Mouse (Mus musculus) stomach, embryonic 14.5 days (tissue): Measurements from ENCODE around the gene Cux1. TPM values are rescaled to one million over a fixed set of nuclear protein-coding genes. Genes with fewer than 3 reads are reported as not detected.

ENCODE experiments used
- ATAC-seq: fragments of 200-750 bp; cut with Nextera tagmentation; 2 replicates; pipeline ENCODE4 v1.8.0; 2017; ENCODE audit warnings: low read depth, moderate TSS enrichment; ENCODE audit not compliant: insufficient number of reproducible peaks, insufficient read depth, low FRiP score
- H3K27ac ChIP-seq: fragments of 300-500 bp; sonication (generic); 2 replicates; pipeline ENCODE4 v1.5.1; 2014; ENCODE audit warnings: mild to moderate bottlenecking, low read length, moderate library complexity, mixed read lengths
- H3K27me3 ChIP-seq: fragments of 300-500 bp; sonication (generic); 2 replicates; pipeline ENCODE4 v1.6.1; 2014; ENCODE audit warnings: low read length, control low read depth, mixed read lengths; ENCODE audit not compliant: control insufficient read depth, insufficient read depth
- H3K36me3 ChIP-seq: fragments of 300-500 bp; sonication (generic); 2 replicates; pipeline ENCODE4 v1.6.1; 2014; ENCODE audit warnings: mild to moderate bottlenecking, control low read depth, low read length, moderate library complexity, mixed read lengths; ENCODE audit not compliant: control insufficient read depth, insufficient read depth
- H3K4me1 ChIP-seq: fragments of 300-500 bp; sonication (generic); 2 replicates; pipeline ENCODE4 v1.6.1; 2014; ENCODE audit warnings: low read length, control low read depth, mixed read lengths; ENCODE audit not compliant: control insufficient read depth, insufficient read depth
- H3K4me2 ChIP-seq: fragments of 300-500 bp; sonication (generic); replicated peaks from 2 replicates; pipeline ENCODE4 v1.6.1; 2014; ENCODE audit warnings: low read depth, low read length, control low read depth
- H3K4me3 ChIP-seq: fragments of 300-500 bp; sonication (generic); 2 replicates; pipeline ENCODE4 v1.5.1; 2014; ENCODE audit warnings: low read depth, low read length, control low read depth
- H3K9ac ChIP-seq: fragments of 300-500 bp; sonication (generic); replicated peaks from 2 replicates; pipeline ENCODE4 v1.6.1; 2014; ENCODE audit warnings: low read depth, mild to moderate bottlenecking, control low read depth, low read length, moderate library complexity, mixed read lengths
- H3K9me3 ChIP-seq: fragments of 300-500 bp; sonication (generic); 2 replicates; pipeline ENCODE4 v1.6.1; 2016; ENCODE audit warnings: low read depth, low read length, control low read depth; ENCODE audit not compliant: control insufficient read depth
- WGBS: fragments of 180-500 bp; shearing (Covaris S2); extraction: QIAGEN DNeasy Blood & Tissue Kit; methylation state at CpG from one replicate; pipeline ENCODE4 v1.1.7; 2014; 5-methylcytosine and 5-hydroxymethylcytosine counted together
- polyA plus RNA-seq: library from polyadenylated mRNA; unstranded; fragments of >200 nt; fragmentation: Nextera tagmentation; extraction: Ambion mirVana; gene quantifications from 2 replicates; pipeline ENCODE4 v1.2.1, GENCODE M21; 2014

The Cux1 gene
- polyA plus RNA-seq, 1 experiment from 2014 or later = 92.8 TPM

DNA sequence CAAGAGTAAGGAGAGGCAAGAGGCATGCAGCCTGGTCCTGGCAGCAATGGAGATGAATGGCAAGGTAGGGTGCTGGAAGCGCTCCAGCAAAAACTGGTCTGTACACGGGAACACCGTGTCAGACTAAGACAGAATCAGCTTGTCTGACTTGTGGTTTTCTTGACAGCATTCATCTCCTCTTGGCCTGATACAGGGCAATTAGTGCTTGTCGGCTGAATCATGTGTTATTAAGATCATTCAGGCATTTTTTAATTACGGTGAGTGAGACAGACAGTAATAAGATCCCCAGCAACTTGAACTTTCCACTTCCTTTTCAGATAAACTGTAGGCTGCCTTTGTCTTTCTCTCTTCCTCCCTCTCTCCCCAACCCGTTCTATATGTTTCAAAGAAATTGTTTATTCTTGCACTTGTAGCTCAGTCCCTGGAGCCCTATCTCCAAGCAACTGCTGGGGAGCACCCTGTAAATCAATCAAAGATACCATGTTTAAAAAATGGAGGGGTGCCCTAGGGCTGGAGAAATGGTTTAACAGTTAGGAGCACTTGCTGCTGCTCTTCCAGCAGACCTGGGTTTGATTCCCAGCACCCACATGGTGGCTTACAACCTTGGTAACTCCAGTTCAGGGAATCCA lies 53.1 kb downstream of the Cux1 start:
- no peak overlapping the region for H3K9ac ChIP-seq
- H3K4me2 ChIP-seq = no peak overlapping the region
- H3K9me3 ChIP-seq = no peaks in the 10 kb centered on the region
- no peak overlapping the region for H3K4me3 ChIP-seq
- H3K36me3 ChIP-seq = no peaks in the 10 kb centered on the region
- no peaks in the 10 kb centered on the region for H3K27me3 ChIP-seq
- no peak for ATAC-seq
- WGBS = 36% methylated on average over 6 of the region's 6 CpGs
- H3K4me1 ChIP-seq = peaks cover 13% of the 10 kb centered on the region
- no peak overlapping the region for H3K27ac ChIP-seq

DNA sequence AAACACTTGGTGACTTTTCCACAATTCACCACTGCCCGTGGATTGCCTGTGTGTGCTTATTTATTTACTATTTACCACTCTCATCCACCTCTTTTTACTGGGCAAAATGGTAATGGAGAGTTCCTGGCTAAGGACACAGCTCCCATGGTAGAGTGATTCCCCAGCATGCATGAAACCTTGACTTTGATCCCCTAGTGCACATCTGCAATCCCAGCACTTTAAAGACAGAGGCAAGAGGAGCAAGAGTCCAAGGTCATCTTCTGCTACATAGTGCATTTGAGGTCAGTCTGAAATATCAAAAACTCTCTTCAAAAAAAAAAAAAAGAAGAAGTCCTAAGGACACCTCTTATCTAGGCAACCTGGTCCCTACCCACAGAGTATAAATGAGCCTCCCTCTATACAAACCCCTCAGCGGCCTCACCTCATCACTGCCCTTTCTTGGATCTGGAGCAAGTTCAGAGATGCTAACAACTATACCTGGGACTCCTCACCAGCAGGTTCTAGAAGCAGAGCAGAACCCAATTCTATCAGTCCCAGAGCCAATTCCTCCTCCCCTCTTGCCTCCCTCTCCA lies 55.1 kb downstream of the Cux1 start:
- Histone ChIP-seq H3K9ac (no peak overlapping the region), H3K27ac (no peak overlapping the region), H3K9me3 (no peaks in the 10 kb centered on the region), H3K36me3 (no peaks in the 10 kb centered on the region), H3K4me1 (peaks cover 13% of the 10 kb centered on the region), H3K27me3 (no peaks in the 10 kb centered on the region), H3K4me3 (no peak overlapping the region), H3K4me2 (no peak overlapping the region)
- ATAC-seq = no peak
- WGBS = 81% methylated on average over 2 of the region's 2 CpGs

DNA sequence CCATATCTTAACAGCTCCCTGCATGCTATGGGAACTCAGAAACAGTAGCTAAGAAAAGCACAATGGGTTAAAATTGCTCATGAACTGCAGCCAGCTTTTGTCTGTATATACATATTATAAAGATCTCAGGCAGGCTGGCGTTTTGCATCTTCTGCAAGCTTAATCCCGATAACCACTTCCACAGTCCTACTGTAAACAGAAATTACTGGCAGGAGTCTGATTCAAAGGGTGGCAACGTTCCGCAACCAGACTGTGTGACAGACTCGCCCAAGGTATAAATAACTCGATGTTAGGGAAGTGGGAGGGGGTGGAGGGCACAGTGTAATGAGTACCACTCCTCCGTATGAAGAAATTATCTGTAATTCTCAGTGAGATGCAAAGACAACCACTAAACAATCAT lies 55.9 kb downstream of the Cux1 start:
- Histone ChIP-seq H3K27ac (no peak overlapping the region; the same call in 1 of the 2 replicates), H3K36me3 (no peaks in the 10 kb centered on the region), H3K4me2 (no peak overlapping the region), H3K9me3 (no peaks in the 10 kb centered on the region), H3K4me3 (no peak overlapping the region), H3K9ac (no peak overlapping the region), H3K27me3 (no peaks in the 10 kb centered on the region), H3K4me1 (peaks cover 13% of the 10 kb centered on the region)
- WGBS = 23% methylated on average over 7 of the region's 7 CpGs
- ATAC-seq = no peak

DNA sequence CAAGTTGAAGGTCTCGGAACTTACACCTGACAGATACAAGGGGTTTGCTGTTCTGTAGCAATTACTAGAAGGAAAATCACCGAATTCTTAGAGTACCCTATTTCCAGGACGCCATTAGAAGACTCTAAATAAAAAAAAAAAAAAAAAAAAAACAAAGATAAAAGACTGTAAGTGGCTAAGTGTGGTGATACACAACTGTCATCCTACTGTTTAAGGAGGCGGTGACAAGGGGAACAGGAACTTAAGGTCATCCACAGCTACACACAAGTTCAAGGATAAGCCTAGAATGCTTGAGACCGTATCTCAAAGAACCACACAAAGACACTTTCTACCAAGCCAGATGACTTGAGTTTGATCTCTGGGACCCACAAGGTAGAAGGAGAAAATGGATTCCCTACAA lies 56.7 kb downstream of the Cux1 start:
- H3K9me3 ChIP-seq = no peaks in the 10 kb centered on the region
- H3K27me3 ChIP-seq = no peaks in the 10 kb centered on the region
- H3K27ac ChIP-seq = no peak overlapping the region
- peaks cover 13% of the 10 kb centered on the region for H3K4me1 ChIP-seq
- 91% methylated on average over 5 of the region's 5 CpGs for WGBS
- no peak overlapping the region for H3K4me2 ChIP-seq
- no peaks in the 10 kb centered on the region for H3K36me3 ChIP-seq
- H3K4me3 ChIP-seq = no peak overlapping the region
- H3K9ac ChIP-seq = no peak overlapping the region
- no peak for ATAC-seq

DNA sequence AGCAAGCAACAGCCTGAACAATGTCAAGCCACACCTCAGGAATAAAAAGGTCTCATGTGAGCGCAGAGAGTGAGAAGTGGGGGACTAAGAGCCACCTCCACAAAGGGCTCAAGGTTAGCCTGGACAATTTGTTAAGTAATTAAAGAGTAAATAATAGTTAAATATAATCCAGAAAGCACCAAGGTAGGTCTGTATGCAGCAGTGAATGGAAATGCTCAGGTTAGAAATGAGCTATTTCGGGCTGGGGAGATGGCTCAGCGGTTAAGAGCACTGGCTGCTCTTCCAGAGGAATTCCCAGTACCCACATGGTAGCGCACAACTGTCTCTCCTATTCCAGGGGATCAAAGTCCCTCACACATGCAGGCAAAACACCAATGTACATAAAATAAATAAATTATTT lies 59.7 kb downstream of the Cux1 start:
- ATAC-seq = no peak
- no peak overlapping the region for H3K4me2 ChIP-seq
- no peak overlapping the region for H3K4me3 ChIP-seq
- H3K4me1 ChIP-seq = peaks cover 17% of the 10 kb centered on the region
- no peak overlapping the region for H3K9ac ChIP-seq
- H3K9me3 ChIP-seq = no peaks in the 10 kb centered on the region
- H3K27me3 ChIP-seq = no peaks in the 10 kb centered on the region
- WGBS = 79% methylated on average over 4 of the region's 4 CpGs
- H3K27ac ChIP-seq = no peak overlapping the region
- H3K36me3 ChIP-seq = no peaks in the 10 kb centered on the region

DNA sequence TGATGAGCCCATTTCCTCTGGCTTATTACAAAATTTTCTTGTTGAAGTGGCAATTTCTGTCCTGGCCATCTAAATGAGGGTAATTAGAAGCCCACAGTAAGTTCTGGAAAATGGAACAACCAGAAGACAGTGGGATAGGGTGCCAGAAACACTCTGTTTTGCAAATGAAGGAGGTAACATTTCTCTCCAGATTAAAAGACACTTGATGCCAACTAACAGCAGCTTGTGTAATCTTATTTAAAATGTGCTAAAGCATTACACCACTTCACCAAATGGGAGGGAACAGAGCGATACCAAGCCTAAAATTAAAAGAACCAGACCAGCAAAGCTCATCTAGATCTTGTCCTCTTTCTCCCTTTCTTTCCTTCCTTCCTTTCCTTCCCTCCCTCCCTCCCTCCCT lies 61.0 kb downstream of the Cux1 start:
- no peak overlapping the region for H3K27ac ChIP-seq
- H3K27me3 ChIP-seq = no peaks in the 10 kb centered on the region
- no peak overlapping the region for H3K9ac ChIP-seq
- H3K9me3 ChIP-seq = no peaks in the 10 kb centered on the region
- H3K4me2 ChIP-seq = no peak overlapping the region
- no peak for ATAC-seq
- H3K4me1 ChIP-seq = peaks cover 16% of the 10 kb centered on the region
- WGBS = 84% methylated on average over 1 of the region's 1 CpGs
- no peaks in the 10 kb centered on the region for H3K36me3 ChIP-seq
- H3K4me3 ChIP-seq = no peak overlapping the region

DNA sequence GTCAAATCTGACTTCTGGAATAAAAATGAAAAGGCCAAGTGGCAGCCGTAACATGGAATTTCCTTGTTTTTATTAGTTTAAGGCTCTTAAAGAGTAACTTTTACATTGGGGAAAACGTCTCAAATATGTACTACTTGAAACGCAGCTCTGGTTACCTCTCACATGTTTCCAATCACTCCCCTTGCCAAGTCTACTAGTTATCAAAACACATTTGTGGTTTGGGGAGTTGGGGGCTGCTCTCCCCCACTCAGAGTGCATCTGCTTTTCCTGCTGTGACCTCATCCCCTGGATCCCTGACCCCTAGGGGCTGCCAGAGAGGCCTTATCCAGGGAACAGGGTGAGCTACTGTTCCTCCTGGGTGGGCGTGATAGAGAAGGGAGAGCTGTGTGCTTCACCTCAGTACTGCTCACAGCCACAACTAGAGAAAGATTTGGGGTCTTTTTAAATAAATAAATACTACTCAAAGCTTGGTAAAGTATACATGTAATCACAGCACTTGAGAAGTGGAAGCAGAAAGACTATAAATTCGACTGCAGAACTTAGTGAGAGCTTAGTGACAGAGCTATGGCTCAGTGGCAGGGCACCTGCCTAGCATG lies 64.7 kb downstream of the Cux1 start:
- H3K9me3 ChIP-seq = no peaks in the 10 kb centered on the region
- no peaks in the 10 kb centered on the region for H3K27me3 ChIP-seq
- no peak overlapping the region for H3K27ac ChIP-seq
- H3K4me3 ChIP-seq = no peak overlapping the region
- ATAC-seq = no peak
- H3K36me3 ChIP-seq = no peaks in the 10 kb centered on the region
- WGBS = 24% methylated on average over 5 of the region's 5 CpGs
- H3K9ac ChIP-seq = no peak overlapping the region
- peaks cover 26% of the 10 kb centered on the region for H3K4me1 ChIP-seq
- H3K4me2 ChIP-seq = no peak overlapping the region

DNA sequence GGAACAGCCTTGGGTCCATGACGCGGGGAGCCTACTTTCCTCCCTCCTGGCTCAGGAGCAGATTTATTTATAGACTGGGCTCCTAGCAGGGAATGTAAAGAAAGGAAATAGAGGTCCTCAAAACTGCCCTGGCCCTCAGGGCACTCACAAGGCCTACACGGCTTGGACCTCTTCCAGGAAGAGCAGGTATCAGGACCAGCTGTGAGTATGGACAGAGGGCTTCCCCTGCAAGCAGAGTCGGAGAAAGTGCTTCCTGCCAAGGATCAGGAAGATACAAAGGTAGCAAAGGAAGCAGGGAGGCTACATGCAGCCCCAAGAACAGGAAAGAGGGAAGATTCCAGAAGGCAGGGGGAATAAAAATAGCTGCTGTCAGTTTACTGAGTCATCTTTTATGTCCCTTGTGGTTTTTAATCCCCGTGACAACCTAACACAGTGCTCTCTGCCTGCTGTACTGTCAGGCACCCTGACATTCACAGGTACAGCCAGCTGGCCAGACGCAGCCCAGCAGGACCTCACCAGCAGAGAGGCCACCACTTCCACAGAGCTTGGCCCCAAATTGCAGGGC lies 66.9 kb downstream of the Cux1 start:
- Histone ChIP-seq H3K4me2 (no peak overlapping the region), H3K36me3 (no peaks in the 10 kb centered on the region; the same call in 1 of the 2 replicates), H3K27ac (no peak overlapping the region; the same call in 1 of the 2 replicates), H3K4me1 (peaks cover 26% of the 10 kb centered on the region), H3K9me3 (no peaks in the 10 kb centered on the region), H3K9ac (no peak overlapping the region), H3K27me3 (no peaks in the 10 kb centered on the region), H3K4me3 (no peak overlapping the region)
- ATAC-seq = no peak
- 36% methylated on average over 6 of the region's 6 CpGs for WGBS
